Mouse (Mus musculus) CH12.LX (cell line): Measurements from ENCODE around the gene Sema4g. TPM values are rescaled to one million over a fixed set of nuclear protein-coding genes. Genes with fewer than 3 reads are reported as not detected.

ENCODE experiments used
- DNase-seq: peaks from one replicate; pipeline ENCODE4 v3.0.0-alpha.2; 2013; ENCODE audit errors: extremely low read depth
- H3K27ac ChIP-seq: 2 replicates; pipeline ENCODE4 v1.5.1; 2012; ENCODE audit warnings: low read depth, mild to moderate bottlenecking, control low read depth, moderate library complexity; ENCODE audit not compliant: insufficient read depth
- H3K27me3 ChIP-seq: replicated peaks from 2 replicates; pipeline ENCODE3; 2012; ENCODE audit warnings: inconsistent platforms
- H3K36me3 ChIP-seq, 2 experiments: replicated peaks in 1 of 2; 2 replicates each; pipeline versions ENCODE3 to v1.6.1; 2012; ENCODE audit warnings: inconsistent platforms in 1 of 2, low read length in 1 of 2, mild to moderate bottlenecking in 1 of 2, mixed read lengths in 1 of 2, moderate library complexity in 1 of 2; ENCODE audit not compliant: control insufficient read depth in 1 of 2, insufficient read depth in 1 of 2
- H3K4me1 ChIP-seq, 2 experiments: 2 replicates each; pipeline ENCODE4 v1.6.1; 2012; ENCODE audit warnings: inconsistent platforms in 1 of 2, moderate library complexity in 1 of 2; ENCODE audit not compliant: insufficient read depth in 2 of 2, control insufficient read depth in 1 of 2
- H3K4me2 ChIP-seq: 2 replicates; pipeline ENCODE4 v1.6.1; 2012; ENCODE audit warnings: low read depth, mild to moderate bottlenecking, control low read depth; ENCODE audit not compliant: poor library complexity, insufficient read depth, severe bottlenecking
- H3K4me3 ChIP-seq, 3 experiments: fragments of 150-350 bp in 1 of 3; sonication (generic) in 1 of 3; replicated peaks in 1 of 3; 2 replicates each; pipeline versions ENCODE3 to v1.5.1; 2011 to 2012; ENCODE audit warnings: low read depth in 2 of 3, low read length in 2 of 3, mild to moderate bottlenecking in 2 of 3, moderate library complexity in 2 of 3, control low read depth in 1 of 3, improper control_type of control experiment in 1 of 3, inconsistent platforms in 1 of 3, mixed read lengths in 1 of 3; ENCODE audit not compliant: poor library complexity in 1 of 3
- H3K79me2 ChIP-seq: replicated peaks from 2 replicates; pipeline ENCODE4 v1.6.1; 2012; ENCODE audit warnings: mild to moderate bottlenecking, moderate library complexity; ENCODE audit not compliant: control insufficient read depth, poor library complexity, insufficient read depth, severe bottlenecking; ENCODE audit errors: extremely low read depth
- H3K9ac ChIP-seq: 2 replicates; pipeline ENCODE4 v1.6.1; 2012; ENCODE audit warnings: low read depth, mild to moderate bottlenecking, control low read depth, moderate library complexity; ENCODE audit not compliant: insufficient read depth
- H3K9me3 ChIP-seq: replicated peaks from 2 replicates; pipeline ENCODE3; 2012; ENCODE audit warnings: low read length, inconsistent platforms, mixed read lengths
- BHLHE40 ChIP-seq: IDR thresholded peaks from 2 replicates; pipeline ENCODE4 v1.6.1; 2011; ENCODE audit warnings: mild to moderate bottlenecking, low read depth, low read length, improper control_type of control experiment
- CHD1 ChIP-seq: IDR thresholded peaks from 2 replicates; pipeline ENCODE4 v1.6.1; 2012; ENCODE audit warnings: low read depth, low read length, improper control_type of control experiment, inconsistent platforms
- CHD2 ChIP-seq: IDR thresholded peaks from 2 replicates; pipeline ENCODE4 v1.6.1; 2011; ENCODE audit warnings: low read length, improper control_type of control experiment
- CTCF ChIP-seq, 2 experiments: IDR thresholded peaks in 1 of 2; conservative IDR thresholded peaks in 1 of 2; 2 replicates each; pipeline ENCODE4 v1.5.1; 2011 to 2012; ENCODE audit warnings: low read depth in 2 of 2, low read length in 2 of 2, improper control_type of control experiment in 1 of 2, inconsistent platforms in 1 of 2, mild to moderate bottlenecking in 1 of 2, moderate library complexity in 1 of 2
- E2F4 ChIP-seq: IDR thresholded peaks from 2 replicates; pipeline ENCODE4 v1.6.1; 2011; ENCODE audit warnings: low read depth, low read length, improper control_type of control experiment; ENCODE audit not compliant: insufficient replicate concordance
- ELF1 ChIP-seq: IDR thresholded peaks from 2 replicates; pipeline ENCODE4 v1.6.1; 2014; ENCODE audit warnings: low read depth, mild to moderate bottlenecking, inconsistent platforms, low read length, improper control_type of control experiment
- EP300 ChIP-seq: IDR thresholded peaks from 2 replicates; pipeline ENCODE4 v1.6.1; 2011; ENCODE audit warnings: low read length, improper control_type of control experiment
- ETS1 ChIP-seq: conservative IDR thresholded peaks from 2 replicates; pipeline ENCODE4 v1.6.1; 2012; ENCODE audit warnings: low read depth, mild to moderate bottlenecking, inconsistent platforms, low read length, improper control_type of control experiment, moderate library complexity
- GABPA ChIP-seq: IDR thresholded peaks from 2 replicates; pipeline ENCODE4 v1.6.1; 2012; ENCODE audit warnings: low read depth, low read length, improper control_type of control experiment, inconsistent platforms; ENCODE audit not compliant: insufficient replicate concordance
- IRF4 ChIP-seq: IDR thresholded peaks from 2 replicates; pipeline ENCODE4 v1.6.1; 2014; ENCODE audit warnings: low read depth, mild to moderate bottlenecking, inconsistent platforms, low read length, improper control_type of control experiment
- JUN ChIP-seq: IDR thresholded peaks from 2 replicates; pipeline ENCODE4 v1.6.1; 2011; ENCODE audit warnings: low read depth, mild to moderate bottlenecking, low read length, improper control_type of control experiment, moderate library complexity; ENCODE audit not compliant: insufficient read depth
- KAT2A ChIP-seq: IDR thresholded peaks from 2 replicates; pipeline ENCODE4 v1.6.1; 2012; ENCODE audit warnings: low read length, improper control_type of control experiment, inconsistent platforms; ENCODE audit not compliant: insufficient replicate concordance
- MAFK ChIP-seq: IDR thresholded peaks from 2 replicates; pipeline ENCODE4 v1.6.1; 2011; ENCODE audit warnings: low read length, improper control_type of control experiment; ENCODE audit not compliant: insufficient replicate concordance
- MAX ChIP-seq: IDR thresholded peaks from 2 replicates; pipeline ENCODE4 v1.6.1; 2011; ENCODE audit warnings: low read length, improper control_type of control experiment
- MAZ ChIP-seq: IDR thresholded peaks from 2 replicates; pipeline ENCODE4 v1.6.1; 2012; ENCODE audit warnings: low read depth, mild to moderate bottlenecking, inconsistent platforms, low read length, improper control_type of control experiment, moderate library complexity
- MEF2A ChIP-seq: IDR thresholded peaks from 2 replicates; pipeline ENCODE4 v1.6.1; 2014; ENCODE audit warnings: low read depth, mild to moderate bottlenecking, inconsistent platforms, low read length, improper control_type of control experiment, borderline replicate concordance
- MXI1 ChIP-seq: IDR thresholded peaks from 2 replicates; pipeline ENCODE4 v1.6.1; 2011; ENCODE audit warnings: mild to moderate bottlenecking, low read depth, low read length, improper control_type of control experiment
- MYC ChIP-seq: IDR thresholded peaks from 2 replicates; pipeline ENCODE4 v1.6.1; 2011; ENCODE audit warnings: low read depth, mild to moderate bottlenecking, improper control_type of control experiment, low read length
- NELFE ChIP-seq: IDR thresholded peaks from 2 replicates; pipeline ENCODE4 v1.6.1; 2011; ENCODE audit warnings: low read depth, low read length, improper control_type of control experiment
- NRF1 ChIP-seq: IDR thresholded peaks from 2 replicates; pipeline ENCODE4 v1.6.1; 2014; ENCODE audit warnings: low read depth, mild to moderate bottlenecking, inconsistent platforms, low read length, improper control_type of control experiment, moderate library complexity
- PAX5 ChIP-seq: IDR thresholded peaks from 2 replicates; pipeline ENCODE4 v1.6.1; 2012; ENCODE audit warnings: low read length, inconsistent platforms, mixed read lengths
- POLR2A ChIP-seq: IDR thresholded peaks from 2 replicates; pipeline ENCODE4 v1.6.1; 2011; ENCODE audit warnings: low read depth, mild to moderate bottlenecking, improper control_type of control experiment, low read length
- POLR2AphosphoS2 ChIP-seq: IDR thresholded peaks from 2 replicates; pipeline ENCODE4 v1.6.1; 2011; ENCODE audit warnings: low read depth, low read length, improper control_type of control experiment
- RAD21 ChIP-seq: IDR thresholded peaks from 2 replicates; pipeline ENCODE4 v1.6.1; 2011; ENCODE audit warnings: low read depth, mild to moderate bottlenecking, low read length, improper control_type of control experiment, moderate library complexity
- RCOR1 ChIP-seq: conservative IDR thresholded peaks from 2 replicates; pipeline ENCODE4 v1.6.1; 2012; ENCODE audit warnings: low read depth, mild to moderate bottlenecking, inconsistent platforms, low read length, improper control_type of control experiment
- SIN3A ChIP-seq: IDR thresholded peaks from 2 replicates; pipeline ENCODE4 v1.6.1; 2012; ENCODE audit warnings: low read length, improper control_type of control experiment, inconsistent platforms
- SMC3 ChIP-seq: IDR thresholded peaks from 2 replicates; pipeline ENCODE4 v1.6.1; 2011; ENCODE audit warnings: low read depth, low read length, improper control_type of control experiment
- TBP ChIP-seq: conservative IDR thresholded peaks from 2 replicates; pipeline ENCODE4 v1.6.1; 2011; ENCODE audit warnings: low read depth, low read length, improper control_type of control experiment
- TCF12 ChIP-seq: IDR thresholded peaks from 2 replicates; pipeline ENCODE4 v1.6.1; 2014; ENCODE audit warnings: low read depth, mild to moderate bottlenecking, inconsistent platforms, low read length, improper control_type of control experiment
- UBTF ChIP-seq: IDR thresholded peaks from 2 replicates; pipeline ENCODE4 v1.6.1; 2012; ENCODE audit warnings: low read depth, mild to moderate bottlenecking, inconsistent platforms, low read length, improper control_type of control experiment, moderate library complexity
- USF1 ChIP-seq: IDR thresholded peaks from 2 replicates; pipeline ENCODE4 v1.6.1; 2014; ENCODE audit warnings: low read depth, mild to moderate bottlenecking, inconsistent platforms, low read length, improper control_type of control experiment
- USF2 ChIP-seq: conservative IDR thresholded peaks from 2 replicates; pipeline ENCODE4 v1.6.1; 2011; ENCODE audit warnings: low read depth, low read length, improper control_type of control experiment
- ZC3H11A ChIP-seq: IDR thresholded peaks from 2 replicates; pipeline ENCODE4 v1.6.1; 2012; ENCODE audit warnings: low read depth, mild to moderate bottlenecking, inconsistent platforms, low read length, improper control_type of control experiment
- ZKSCAN1 ChIP-seq: IDR thresholded peaks from 2 replicates; pipeline ENCODE4 v1.6.1; 2012; ENCODE audit warnings: low read depth, inconsistent platforms, low read length, improper control_type of control experiment, borderline replicate concordance
- ZMIZ1 ChIP-seq: IDR thresholded peaks from 2 replicates; pipeline ENCODE4 v1.6.1; 2012; ENCODE audit warnings: low read depth, mild to moderate bottlenecking, inconsistent platforms, low read length, improper control_type of control experiment
- ZNF384 ChIP-seq: IDR thresholded peaks from 2 replicates; pipeline ENCODE4 v1.6.1; 2012; ENCODE audit warnings: low read depth, low read length, improper control_type of control experiment, inconsistent platforms
- dilution Hi-C: fragments of 300-500 bp; cut with MboI; formaldehyde crosslinking; loops from 2 replicates; pipeline ENCODE4 v1.14.3; 2020; ENCODE audit warnings: low sequenced_read_pairs; ENCODE audit not compliant: extremely low pct_unique_long_range_greater_than_20kb, extremely low pct_ligation_motif_present
- in situ Hi-C: fragments of 300-500 bp; cut with MboI; formaldehyde crosslinking; loops from 3 replicates; pipeline ENCODE4 v1.14.3; 2019; ENCODE audit warnings: low sequenced_read_pairs, low pct_ligation_motif_present, low pct_unique_long_range_greater_than_20kb, mixed read lengths
- polyA plus RNA-seq: library from polyadenylated mRNA; unstranded; fragments of >175 nt; gene quantifications from 2 replicates; pipeline ENCODE4 v1.2.1, GENCODE M21; 2012; ENCODE audit warnings: low read depth; ENCODE audit not compliant: insufficient read length
- total RNA-seq, 2 experiments: library from RNA; depleted of rRNA; stranded (reverse); fragments of 300-350 nt in 1 of 2; fragments of >200 nt in 1 of 2; gene quantifications; 2 replicates each; pipeline ENCODE4 v1.2.3; 2012 to 2014

The Sema4g gene
- total and polyA plus RNA-seq, 3 experiments = 0.71 to 8.4 (median 1.1) TPM

DNA sequence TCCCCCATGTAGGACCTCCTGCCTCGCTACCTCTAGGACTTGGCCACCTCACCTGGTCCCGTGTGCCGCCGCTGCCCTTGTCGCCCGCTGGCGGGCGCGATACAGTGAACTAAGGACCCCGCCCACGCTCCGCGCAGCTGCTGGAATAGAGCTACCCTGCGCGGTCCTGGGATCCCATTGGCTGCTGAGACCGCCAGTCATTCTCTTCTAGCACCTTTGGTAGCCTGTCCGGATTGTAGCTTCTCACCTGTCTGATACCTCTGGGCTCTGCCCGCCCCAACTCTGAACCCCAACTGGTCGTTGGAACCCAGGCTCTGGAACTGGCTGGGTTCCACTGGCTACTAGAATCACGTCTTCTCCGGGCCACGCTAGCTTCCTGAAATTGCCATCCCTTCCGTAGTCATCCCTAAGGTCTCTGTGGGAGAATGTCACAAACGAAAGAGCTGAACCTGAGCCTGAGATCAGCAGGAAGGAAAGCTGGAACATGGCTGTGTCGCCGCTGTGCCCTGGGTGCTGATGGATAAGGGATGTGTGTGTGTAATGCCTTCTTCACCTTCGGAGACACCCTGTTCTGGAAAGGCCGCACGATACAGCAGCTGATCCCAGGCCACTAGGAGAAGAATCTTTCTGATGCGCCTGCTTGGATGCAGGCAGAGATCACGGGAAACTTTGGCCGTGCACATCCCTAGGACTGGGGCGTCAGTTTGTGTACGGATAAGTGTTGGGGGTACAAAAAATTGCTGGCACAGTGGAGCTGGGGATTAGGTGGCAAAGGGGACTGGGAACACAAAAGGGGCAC lies 57.8 kb downstream of the Sema4g start (continued):
- no peak for TF ChIP-seq USF1

DNA sequence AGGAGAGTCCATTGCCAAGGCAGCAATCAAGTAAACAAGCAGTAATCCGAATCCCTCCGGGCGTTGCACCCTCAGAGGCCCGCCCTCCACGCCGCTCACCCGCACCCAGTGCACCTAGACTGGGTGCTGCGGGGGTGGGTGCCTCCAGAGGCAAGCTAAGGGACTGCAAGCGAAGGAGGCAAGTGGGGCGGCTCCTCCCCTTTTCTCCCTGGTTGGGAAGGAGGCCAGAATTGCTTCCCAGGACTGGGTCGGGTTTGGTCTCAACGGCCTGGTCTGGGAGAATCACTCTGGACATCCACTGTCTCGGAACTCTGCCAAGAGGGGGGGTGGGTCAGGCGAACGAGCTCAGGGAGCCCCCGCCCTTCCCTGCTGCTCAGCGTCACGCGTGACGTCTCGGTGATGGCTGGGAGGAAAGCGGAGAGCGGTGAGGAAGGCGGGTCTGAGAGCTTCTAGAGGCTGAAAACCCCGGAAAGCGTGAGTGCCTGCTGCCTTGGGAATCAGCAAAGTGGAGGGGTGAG lies 58.6 kb downstream of the Sema4g start, which contains the start of gene Sfxn3:
Gene Sfxn3, plus strand, starts transcription at position 87 of the 518 bp plus-strand sequence.
- peak within 1 kb of the TSS; percentile 65 to 93 (median 70) for H3K4me3 ChIP-seq
- no peak within 1 kb of the TSS for H3K27ac ChIP-seq
- no peaks in the 10 kb centered on the region for H3K79me2 ChIP-seq
- in situ Hi-C loops (loop anchor here (25.0 kb wide), 1 partner anchor 460 kb away; no protein-coding TSS in a partner anchor), dilution Hi-C loops (no loop called here)
- peaks cover 5 to 30% of the 10 kb centered on the region in 2 experiments for H3K36me3 ChIP-seq
- peaks cover 47% of the 10 kb centered on the region for H3K27me3 ChIP-seq
- peak within 1 kb of the TSS; percentile 67 for H3K4me2 ChIP-seq
- peaks cover 4 to 26% of the 10 kb centered on the region in 2 experiments; a peak in 3 of 4 replicates for H3K4me1 ChIP-seq
- DNase-seq = peak; percentile 66
- no peaks in the 10 kb centered on the region for H3K9me3 ChIP-seq
- H3K9ac ChIP-seq = peak within 1 kb of the TSS; percentile 50
- TF ChIP-seq MYC (no peak), SIN3A (no peak), POLR2AphosphoS2 (no peak), EP300 (no peak), GABPA (no peak), E2F4 (no peak), USF2 (no peak), KAT2A (no peak), RAD21 (peak; percentile 7), PAX5 (no peak), TCF12 (no peak), ZNF384 (no peak), BHLHE40 (no peak), SMC3 (no peak), CHD1 (no peak), CHD2 (no peak), ETS1 (no peak; the same call in 1 of the 2 replicates), MXI1 (peak; percentile 58; the same call in 1 of the 2 replicates), USF1 (no peak), ELF1 (peak; percentile 46), NELFE (no peak), MEF2A (no peak), JUN (no peak), ZKSCAN1 (no peak), UBTF (no peak), ZMIZ1 (no peak), MAZ (peak; percentile 55; the same call in 1 of the 2 replicates), MAFK (no peak), ZC3H11A (no peak), RCOR1 (no peak), NRF1 (no peak), IRF4 (no peak), POLR2A (peak; percentile 54), TBP (no peak), MAX (no peak; the same call in 1 of the 2 replicates), CTCF (conservative IDR thresholded peaks at IDR 0.05 in 1 of 2, IDR thresholded peaks at IDR 0.05 in 1 of 2; ENCODE audit: low read depth in 2 of 2, low read length in 2 of 2) (peak; percentile 7 to 59; a peak in 2 of 4 replicates)
